ENCODE assay signal across 9 mouse cellular contexts in genomic region chr5:115181248-115181940, GRCm38 (mm10). TPM values are rescaled to one million over a fixed set of nuclear protein-coding genes. Genes with fewer than 3 reads are reported as not detected.
DNase-seq lines count a peak whose midpoint lies in the region; ATAC-seq lines count a peak whose summit lies in the region.
"Had no signal": no experiment of that assay in that cellular context is flagged by ENCODE, and none has a peak within 500 bp of the region (broad histone marks: within the 10 kb centered on the region; RNA-seq: fewer than 3 reads in every experiment).

No protein-coding gene starts in this region.

- peak; percentile 68 for DNase-seq in ovary, postnatal 36 days (ENCODE audit: low spot score)
- no peak for DNase-seq in ovary, postnatal 14 days (ENCODE audit: low spot score)
- DNase-seq in cerebellum, postnatal 10 days, result peak; percentile 88 to 89
- peak; percentile 86 to 88 for DNase-seq in kidney, postnatal 25 days
- peak; percentile 69 for DNase-seq in thymus, postnatal 4 days
- no peak for DNase-seq in frontal cortex, postnatal 36 days (ENCODE audit: low spot score in 2 of 2)

- H3K4me1 ChIP-seq in hindbrain, embryonic 13.5 days (replicated peaks), result peaks cover 57% of the 10 kb centered on the region

- no peaks in the 10 kb centered on the region for H3K9me3 ChIP-seq in hindbrain, embryonic 13.5 days
- H3K9me3 ChIP-seq: limb, embryonic 12.5 days had no signal

- no peak overlapping the region for H3K27ac ChIP-seq in hindbrain, embryonic 13.5 days
- H3K27ac ChIP-seq: limb, embryonic 12.5 days had no signal

- no peak overlapping the region for H3K9ac ChIP-seq in hindbrain, embryonic 13.5 days
- H3K9ac ChIP-seq: limb, embryonic 12.5 days had no signal

- no peaks in the 10 kb centered on the region for H3K36me3 ChIP-seq in hindbrain, embryonic 13.5 days
- H3K36me3 ChIP-seq: limb, embryonic 12.5 days had no signal

- H3K27me3 ChIP-seq in hindbrain, embryonic 13.5 days, result peaks cover 12% of the 10 kb centered on the region

- no peak overlapping the region for H3K4me3 ChIP-seq in hindbrain, embryonic 13.5 days
- H3K4me3 ChIP-seq: limb, embryonic 12.5 days had no signal

- ATAC-seq in megakaryocyte, adult 5-6 weeks (ENCODE audit: poor library complexity, severe bottlenecking), result no peak
- no peak for ATAC-seq in hindbrain, embryonic 13.5 days (ENCODE audit: low FRiP score)

- 83% methylated on average over 13 of the region's 13 CpGs for WGBS in hindbrain, embryonic 13.5 days

- no peak overlapping the region for H3K4me2 ChIP-seq in hindbrain, embryonic 13.5 days
- H3K4me2 ChIP-seq: limb, embryonic 12.5 days had no signal

RNA-seq across cellular contexts. Expression of gene Cabp1, which starts 12.8 kb away (rescaled TPM):
- not detected in 2 replicates for total RNA-seq in megakaryocyte, adult 5-6 weeks (2015)
- total RNA-seq in megakaryocyte, adult 5-6 weeks (2017), result not detected in 2 replicates
- 12.4 and 13.0 TPM in 2 replicates for polyA plus RNA-seq in hindbrain, embryonic 13.5 days (2015; fragmentation: Nextera tagmentation; extraction: Ambion mirVana)

RNA-seq across cellular contexts. Expression of gene Mlec, which starts 23.4 kb away (rescaled TPM):
- 76.4 and 97.7 TPM in 2 replicates for total RNA-seq in megakaryocyte, adult 5-6 weeks (2015)
- total RNA-seq in megakaryocyte, adult 5-6 weeks (2017), result 117 and 118 TPM in 2 replicates
- polyA plus RNA-seq in hindbrain, embryonic 13.5 days (2015; fragmentation: Nextera tagmentation; extraction: Ambion mirVana), result 22.3 and 27.2 TPM in 2 replicates

RNA-seq across cellular contexts. Expression of gene Unc119b, which starts 46.6 kb away (rescaled TPM):
- total RNA-seq in megakaryocyte, adult 5-6 weeks (2015), result 12.5 and 14.0 TPM in 2 replicates
- total RNA-seq in megakaryocyte, adult 5-6 weeks (2017), result 13.3 and 19.9 TPM in 2 replicates
- polyA plus RNA-seq in hindbrain, embryonic 13.5 days (2015; fragmentation: Nextera tagmentation; extraction: Ambion mirVana), result 36.7 and 38.0 TPM in 2 replicates

RNA-seq across cellular contexts. Expression of gene Pop5, which starts 54.2 kb away (rescaled TPM):
- total RNA-seq in megakaryocyte, adult 5-6 weeks (2015), result 61.7 and 74.6 TPM in 2 replicates
- total RNA-seq in megakaryocyte, adult 5-6 weeks (2017), result 30.9 and 81.2 TPM in 2 replicates
- polyA plus RNA-seq in hindbrain, embryonic 13.5 days (2015; fragmentation: Nextera tagmentation; extraction: Ambion mirVana), result 103 and 105 TPM in 2 replicates

Comparison
In these comparisons a context has a peak if more than half of its experiments do, and no peak if none do; other contexts are left out.
1. DNase-seq: peak in ovary, postnatal 36 days (single experiment), cerebellum, postnatal 10 days (2 of 2), kidney, postnatal 25 days (2 of 2) and thymus, postnatal 4 days (single experiment); none in ovary, postnatal 14 days (single experiment) and frontal cortex, postnatal 36 days (0 of 2).